Mouse (Mus musculus) left cerebral cortex, adult 8-10 months (tissue): Measurements from ENCODE around the gene Trpm3. TPM values are rescaled to one million over a fixed set of nuclear protein-coding genes. Genes with fewer than 3 reads are reported as not detected.
A peak's percentile ranks its signal among the peaks of the same experiment; 100 is the strongest.

Source experiments
- DNase-seq, 2 experiments: peaks; one replicate each; pipeline ENCODE4 v3.0.0; 2022; ENCODE audit warnings: low spot score in 2 of 2
- total RNA-seq, 4 experiments: library from RNA; stranded (reverse); gene quantifications; 2 replicates each; pipeline ENCODE4 v1.2.4; 2022

Gene Trpm3
- total RNA-seq, result 10 to 100 TPM; 37.1 to 49.8 (median 43.3) TPM

DNA sequence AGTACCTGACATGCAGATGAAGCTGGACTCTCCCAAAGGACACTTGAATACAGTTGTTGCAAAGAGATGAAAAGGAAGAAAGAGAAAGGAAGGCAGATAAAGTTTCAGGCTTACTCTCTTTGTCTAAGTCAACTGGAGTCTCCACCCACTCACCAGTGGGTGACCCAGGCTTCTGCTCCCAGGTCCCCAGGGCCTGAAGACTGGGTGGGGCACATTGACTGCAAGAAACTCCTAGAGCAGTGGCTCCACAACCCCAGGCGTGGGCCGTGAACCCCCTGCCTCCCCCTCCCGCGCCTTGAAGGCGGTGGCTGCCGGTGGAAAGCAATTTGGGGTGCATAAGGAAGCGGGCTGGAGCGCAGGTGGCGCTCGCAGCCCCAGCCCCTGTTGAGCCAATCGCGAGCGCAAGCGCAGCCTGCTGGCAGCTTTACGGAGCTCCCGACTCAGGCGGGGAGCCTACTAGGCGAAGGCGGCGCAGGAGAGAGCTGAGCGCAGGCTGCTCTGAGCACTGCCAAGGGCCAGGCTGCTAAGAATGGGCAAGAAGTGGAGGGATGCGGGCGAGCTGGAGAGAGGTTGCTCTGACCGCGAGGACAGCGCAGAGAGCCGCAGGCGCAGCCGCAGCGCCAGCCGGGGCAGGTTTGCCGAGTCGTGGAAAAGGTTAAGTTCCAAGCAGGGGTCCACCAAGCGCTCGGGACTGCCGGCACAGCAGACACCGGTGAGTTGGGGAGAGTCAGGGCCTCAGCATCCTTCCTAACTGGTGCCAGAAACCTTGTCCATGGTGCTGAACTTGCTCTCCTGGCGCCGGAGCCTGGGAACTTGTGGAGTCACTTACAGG lies at the start of gene Trpm3:
Gene Trpm3 (plus strand): TSS at position 457 of the 832 bp plus-strand sequence.
- DNase-seq, result peak; percentile 28 to 44

DNA sequence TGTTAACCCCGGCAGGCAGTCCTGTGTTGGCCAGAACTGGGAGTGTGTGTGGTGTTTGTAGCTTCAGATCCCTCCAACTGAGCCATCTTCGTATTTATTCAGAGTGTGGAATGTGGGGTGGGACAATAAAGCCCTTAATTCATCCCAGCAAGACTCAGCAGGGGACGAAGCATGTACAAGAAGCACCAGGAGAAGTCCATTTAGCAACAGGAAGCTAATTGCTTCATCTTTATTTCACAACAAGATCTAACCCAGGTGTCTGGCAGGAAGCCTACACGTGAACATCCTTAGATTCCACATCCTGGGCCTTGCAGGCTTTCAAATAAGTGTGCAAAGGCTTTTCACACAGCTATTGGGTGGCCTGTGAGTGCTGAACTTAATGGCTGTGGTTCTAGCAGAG lies 38.3 kb upstream of the Trpm3 start:
- no peak for DNase-seq

DNA sequence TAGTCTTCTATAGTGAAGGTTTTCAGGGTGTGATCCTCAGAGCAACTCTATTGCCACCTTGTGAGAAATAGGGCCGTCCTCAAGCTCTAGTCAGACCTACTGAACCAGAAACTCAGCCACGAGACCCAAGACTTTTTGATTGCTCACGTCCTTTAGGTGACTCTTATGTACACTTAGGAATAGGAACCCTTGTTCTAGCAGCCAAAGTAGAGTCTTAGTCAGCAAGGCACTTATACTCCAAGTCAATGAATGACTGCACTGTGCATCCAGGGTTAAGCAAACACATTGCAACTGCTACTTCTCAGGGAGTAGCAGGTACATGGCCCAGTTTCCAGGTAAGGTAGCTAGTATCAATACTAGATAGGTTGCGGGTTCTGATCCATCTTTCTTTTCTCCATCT lies 35.0 kb upstream of the Trpm3 start:
- DNase-seq, result no peak

DNA sequence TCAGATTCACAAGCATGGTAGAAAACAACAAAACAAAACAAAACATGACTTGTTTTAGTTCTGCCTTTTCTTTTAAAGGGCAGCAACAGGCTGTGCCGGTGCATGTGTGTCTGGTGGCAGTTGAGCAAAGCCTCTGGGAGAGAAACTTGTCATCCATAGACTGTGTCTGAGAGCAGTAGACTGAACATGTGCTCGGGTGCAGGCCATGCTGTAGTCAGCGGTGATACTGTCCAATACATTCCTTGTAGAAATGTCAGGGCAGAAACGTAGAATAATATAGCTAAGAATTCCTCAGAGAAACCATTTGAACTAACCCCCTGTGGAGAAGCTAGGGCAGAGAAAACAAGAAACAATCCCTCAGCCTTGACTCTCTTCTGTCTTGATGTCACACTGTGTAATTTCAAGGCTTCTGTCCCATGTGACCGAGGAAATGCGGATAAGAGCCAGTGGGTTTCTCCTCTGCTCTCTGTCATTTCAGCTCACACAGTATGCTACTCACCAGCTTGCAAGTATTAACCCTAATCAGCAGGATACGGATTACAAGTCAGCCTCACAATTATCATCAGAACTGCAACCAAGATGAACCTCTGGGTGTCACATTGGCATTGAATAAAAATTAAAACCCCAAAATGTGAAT lies 33.9 kb upstream of the Trpm3 start:
- no peak for DNase-seq

DNA sequence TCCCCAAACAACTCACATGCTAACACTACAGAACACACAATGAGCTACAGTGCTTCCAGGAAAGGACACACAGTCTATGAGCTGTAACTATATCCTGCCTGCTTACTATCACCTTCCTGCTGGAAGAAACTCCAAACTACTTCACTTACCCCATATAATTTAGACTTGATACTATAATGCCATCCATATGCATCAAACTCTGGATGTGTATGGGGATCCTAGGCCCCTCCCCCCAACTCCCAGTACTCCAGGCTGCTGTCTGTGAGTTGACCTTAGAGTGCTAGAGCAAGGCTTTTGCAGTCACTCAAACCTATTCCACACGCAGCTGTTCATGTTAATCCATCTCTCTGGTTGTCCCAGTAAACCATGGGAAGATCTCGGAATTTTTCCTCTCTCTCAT lies 33.2 kb upstream of the Trpm3 start:
- DNase-seq, result no peak

DNA sequence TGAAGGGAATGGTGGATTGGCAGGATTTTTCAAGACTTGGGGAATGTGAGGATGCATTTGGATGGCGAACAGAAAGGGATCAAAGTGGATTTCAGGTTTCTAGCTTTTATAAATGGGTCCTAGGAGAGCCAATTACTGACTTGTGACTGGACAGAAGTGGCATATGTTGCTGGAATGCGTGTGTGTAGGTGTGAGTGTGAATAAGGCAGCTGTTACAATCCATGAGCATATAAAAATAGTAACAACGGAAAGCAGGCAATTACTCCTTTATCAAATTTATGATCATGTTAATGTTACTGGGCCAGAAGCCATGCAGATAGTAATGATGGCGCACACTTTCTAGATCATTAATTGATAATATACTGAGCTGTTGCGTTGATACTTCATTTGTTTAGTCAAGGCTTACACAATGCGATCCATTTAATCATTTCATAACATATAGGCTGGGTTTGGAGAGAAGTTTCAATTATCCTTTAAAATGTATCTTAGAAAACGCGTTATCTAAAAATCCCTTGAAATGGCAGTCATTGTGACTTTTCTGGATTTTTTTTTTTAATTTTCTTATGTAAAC lies 29.9 kb upstream of the Trpm3 start:
- DNase-seq, result no peak

DNA sequence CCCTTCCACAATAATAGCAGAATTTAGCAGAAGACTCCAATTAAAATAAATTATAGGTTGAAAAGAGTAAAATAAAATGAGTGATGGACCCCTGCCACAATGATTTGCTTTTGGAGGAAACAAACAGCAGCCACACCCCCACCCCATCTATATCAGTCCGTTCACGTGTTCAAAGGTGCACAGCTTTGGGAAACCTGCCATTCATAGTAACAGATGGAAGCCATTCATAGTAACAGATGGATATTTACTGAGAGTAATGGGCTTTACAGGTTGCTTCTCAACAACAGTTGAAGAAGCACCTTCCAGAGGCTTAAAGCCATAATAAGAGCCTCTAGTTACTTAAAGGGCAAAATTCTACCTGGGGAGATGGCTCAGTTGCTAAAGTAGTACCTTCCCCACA lies 17.9 kb upstream of the Trpm3 start:
- DNase-seq, result no peak

DNA sequence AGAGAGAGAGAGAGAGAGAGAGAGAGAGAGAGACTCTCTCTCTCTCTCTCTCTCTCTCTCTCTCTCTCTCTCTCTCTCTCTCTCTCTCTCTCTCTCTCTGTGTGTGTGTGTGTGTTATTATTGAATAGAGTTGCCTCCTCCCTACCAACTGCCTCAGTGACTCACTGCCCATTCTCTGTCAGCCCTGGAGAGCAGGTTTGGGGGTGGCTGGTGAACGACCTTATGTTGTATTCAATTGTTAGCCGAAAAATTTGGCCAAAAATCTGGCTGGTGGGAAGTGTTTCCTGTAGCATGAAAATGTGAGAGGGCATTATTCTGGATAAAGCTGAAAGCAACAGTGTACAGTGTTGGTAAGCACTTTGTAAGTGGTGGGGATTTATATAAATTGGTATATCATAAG lies 17.2 kb upstream of the Trpm3 start:
- no peak for DNase-seq

DNA sequence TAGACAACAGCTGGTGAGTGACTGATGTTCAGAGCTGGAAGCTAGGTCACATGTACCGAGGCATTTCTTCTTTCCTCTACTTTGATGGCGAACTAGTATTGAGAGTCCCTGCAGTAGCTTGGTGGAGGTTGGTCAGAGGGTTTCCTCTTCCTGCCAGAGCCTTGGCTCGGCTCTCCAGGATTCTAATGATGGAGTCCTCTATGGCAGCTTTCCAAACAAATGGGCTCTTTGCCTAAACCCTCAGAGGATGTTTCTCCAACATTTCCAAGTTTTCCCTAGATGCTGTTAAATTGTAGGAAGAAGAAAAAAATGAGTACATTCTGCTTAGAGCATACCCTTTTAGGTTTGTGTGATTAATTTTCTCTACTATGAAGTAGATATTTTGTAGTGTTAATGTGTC lies 6.2 kb upstream of the Trpm3 start:
- DNase-seq, result no peak

DNA sequence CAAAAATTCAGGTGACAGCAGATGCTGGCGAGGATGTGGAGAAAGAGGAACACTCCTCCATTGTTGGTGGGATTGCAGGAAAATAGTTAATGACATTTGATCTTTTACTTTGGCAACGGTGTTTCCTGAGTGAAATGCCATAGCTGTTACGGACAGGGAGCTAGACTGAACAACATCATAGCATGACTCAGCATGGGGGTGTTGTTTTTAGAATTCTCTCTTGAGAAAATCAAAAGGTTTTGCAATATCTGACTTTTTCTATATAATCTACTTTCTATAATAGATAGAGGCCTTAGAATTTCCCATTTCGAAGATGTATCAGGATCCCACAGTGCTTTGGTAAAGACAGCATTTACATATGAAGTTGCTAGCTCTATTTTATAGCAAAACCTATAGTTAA lies 39.7 kb downstream of the Trpm3 start:
- no peak for DNase-seq

DNA sequence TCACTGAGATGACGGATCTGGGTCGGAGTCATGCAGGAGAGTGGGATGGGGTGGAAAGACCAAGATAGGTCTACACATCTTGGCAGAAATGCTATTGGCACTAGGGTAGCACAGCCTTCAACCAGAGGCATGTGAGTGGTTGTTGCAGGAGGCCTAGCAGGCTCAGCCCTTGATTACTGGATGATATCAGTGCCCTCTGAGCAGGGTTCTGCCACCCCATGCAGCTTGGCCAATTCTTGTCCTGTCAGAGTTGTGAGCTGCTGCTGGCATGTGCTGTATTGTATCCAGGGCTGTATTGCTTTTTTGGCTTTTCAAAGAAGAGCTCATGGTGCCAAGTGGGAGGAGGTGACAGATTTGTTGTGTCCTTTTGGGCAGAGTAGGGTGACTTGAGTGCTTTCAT lies 40.2 kb downstream of the Trpm3 start:
- no peak for DNase-seq

DNA sequence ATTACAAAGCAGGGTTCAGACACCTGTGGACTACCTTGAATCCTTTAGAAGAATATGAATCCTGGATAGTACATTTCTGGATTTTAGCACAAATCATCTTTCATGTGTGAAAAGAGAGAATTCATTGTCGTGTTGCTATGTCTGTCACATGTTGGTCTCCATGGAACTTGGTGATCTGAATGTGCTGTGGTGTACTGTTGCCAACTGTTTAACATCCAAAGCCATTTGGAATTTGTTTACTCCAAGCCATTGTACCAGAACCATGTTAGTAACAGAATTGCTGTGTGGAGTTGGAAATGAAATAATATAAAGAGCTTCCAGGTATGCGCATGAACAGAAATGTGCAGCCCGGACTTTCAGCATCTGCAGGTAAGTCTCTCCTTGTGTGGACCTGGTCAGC lies 41.3 kb downstream of the Trpm3 start:
- no peak for DNase-seq

DNA sequence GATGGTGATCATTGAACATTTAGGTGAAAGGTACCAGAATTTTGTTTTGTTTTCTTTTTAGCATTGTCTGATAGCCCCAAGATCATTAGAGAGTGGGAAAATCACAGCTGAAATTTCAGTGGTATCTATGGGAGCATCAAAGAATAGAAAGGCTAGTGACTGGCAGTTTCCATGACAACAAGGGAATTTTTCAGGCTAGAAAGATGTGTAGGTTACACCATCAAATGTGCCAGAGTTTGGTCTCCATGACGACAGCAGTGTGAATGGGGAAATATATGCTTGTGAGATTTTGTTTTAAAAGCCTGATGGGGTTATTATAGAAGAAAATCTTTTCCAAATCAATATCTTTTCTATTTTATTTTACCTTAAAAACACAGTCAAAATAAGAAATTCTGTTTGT lies 50.9 kb downstream of the Trpm3 start:
- peak in 1 of 2 experiments; percentile 30 for DNase-seq

DNA sequence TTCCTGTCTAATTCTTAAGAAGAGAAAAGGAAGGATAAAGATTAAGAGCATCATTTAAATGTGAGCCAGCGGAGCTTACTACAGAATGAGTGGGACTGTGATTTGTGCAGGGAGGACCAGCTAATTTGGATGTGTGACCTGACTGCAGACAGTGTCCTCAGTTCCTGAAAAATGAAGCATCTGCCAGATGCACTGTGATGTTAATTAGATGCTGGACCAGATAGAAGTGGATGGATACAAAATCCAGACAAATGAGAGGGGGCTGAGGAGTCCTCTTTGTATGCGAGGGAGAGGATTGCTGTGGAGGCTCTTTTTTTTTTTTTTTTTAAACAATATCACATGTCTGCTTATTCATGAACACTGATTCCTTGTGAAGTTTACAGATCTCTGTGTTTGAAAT lies 83.7 kb downstream of the Trpm3 start:
- no peak for DNase-seq

DNA sequence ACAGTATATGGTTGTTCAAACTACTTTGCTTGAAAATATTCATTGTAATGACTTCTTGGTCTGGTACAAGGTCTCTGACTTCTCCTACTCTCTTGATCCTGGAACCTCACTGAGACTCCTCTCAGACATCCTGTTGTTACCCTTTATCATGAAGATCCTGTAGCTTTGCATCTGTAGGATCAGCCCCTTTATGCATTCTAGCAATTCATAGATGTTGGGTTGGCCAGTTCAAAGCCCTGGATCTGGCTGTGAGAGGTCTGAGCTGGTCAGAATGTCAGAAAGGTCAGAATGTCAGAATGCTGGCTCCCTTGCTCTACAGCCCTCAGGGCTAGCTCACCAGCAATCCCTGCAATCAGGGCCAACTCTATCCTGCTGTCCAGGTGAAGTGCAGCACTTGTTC lies 95.3 kb downstream of the Trpm3 start:
- DNase-seq, result no peak

DNA sequence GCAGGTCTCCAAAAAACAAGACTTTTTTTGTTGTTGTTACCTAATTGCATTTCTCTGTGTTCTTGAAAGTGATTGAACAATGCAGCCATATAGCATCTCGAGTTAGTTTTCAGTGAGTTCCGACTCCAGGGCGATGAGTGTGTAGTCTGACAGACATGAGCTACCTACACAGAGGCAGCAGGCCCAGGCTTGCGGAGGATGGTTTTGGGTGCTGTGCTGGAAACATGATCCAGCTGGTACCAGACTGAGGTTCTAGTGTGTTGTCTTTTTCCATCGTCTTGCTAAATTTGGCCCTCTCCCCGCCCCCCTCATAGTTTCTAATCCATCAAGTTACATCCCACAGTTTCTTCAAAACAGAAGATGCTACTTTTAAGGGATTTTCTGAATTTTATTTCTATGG lies 110.2 kb downstream of the Trpm3 start:
- DNase-seq, result peak; percentile 4 to 81

DNA sequence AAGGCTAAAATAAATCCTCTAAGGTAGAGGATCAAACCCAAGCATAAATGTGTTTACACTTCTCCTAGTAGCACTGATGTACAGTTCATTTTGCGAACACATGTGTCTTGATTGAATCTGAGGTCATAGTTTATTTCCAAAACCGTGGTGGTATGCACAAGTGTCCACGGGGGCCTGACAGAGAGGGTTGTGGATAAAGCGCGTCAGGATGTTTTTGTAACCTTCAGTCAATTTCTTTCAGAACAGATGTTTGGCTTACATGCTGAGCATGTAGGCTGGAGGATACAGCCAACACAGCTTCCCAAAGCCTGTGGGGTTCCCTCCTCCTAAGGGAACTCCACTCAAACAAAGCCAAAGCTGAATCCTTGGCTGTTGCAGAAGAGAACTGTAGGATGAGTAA lies 134.1 kb downstream of the Trpm3 start:
- DNase-seq, result no peak

DNA sequence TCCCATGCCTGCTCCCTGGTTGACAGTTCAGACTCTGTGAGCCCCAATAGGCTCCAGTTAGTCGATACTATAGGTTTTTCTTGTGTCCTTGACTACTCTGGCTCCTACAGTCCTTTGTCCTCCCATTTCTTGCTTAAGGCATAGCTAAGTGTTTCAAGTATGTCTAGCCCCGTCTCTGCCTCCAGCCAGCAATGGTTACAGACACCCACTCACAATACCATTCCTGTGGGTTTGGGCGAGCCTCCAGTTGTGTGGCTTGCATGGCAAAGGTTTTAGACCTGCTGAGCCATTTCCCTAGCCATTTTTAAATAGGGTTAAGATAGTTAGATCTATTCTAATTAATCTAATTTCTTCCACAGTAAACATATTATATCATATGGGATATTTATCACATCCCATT lies 145.8 kb downstream of the Trpm3 start:
- DNase-seq, result no peak

DNA sequence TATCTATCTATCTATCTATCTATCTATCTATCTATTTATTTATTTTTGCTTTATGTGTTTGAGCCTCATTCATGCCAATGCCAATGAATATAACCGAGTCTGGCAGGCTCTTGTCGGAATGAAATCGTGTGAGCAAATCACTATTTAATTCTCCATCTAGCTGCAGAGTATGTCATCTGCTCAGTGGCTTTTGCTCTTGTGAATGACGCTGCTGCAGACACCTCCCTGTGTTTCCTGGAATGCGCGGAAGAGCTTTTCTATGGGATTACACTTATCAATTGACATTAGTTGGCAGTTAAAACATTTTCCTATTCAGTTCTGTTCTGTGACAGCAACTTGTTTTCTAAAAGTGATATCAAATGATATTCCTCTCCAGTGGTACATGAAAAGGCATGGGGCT lies 153.8 kb downstream of the Trpm3 start:
- no peak for DNase-seq

DNA sequence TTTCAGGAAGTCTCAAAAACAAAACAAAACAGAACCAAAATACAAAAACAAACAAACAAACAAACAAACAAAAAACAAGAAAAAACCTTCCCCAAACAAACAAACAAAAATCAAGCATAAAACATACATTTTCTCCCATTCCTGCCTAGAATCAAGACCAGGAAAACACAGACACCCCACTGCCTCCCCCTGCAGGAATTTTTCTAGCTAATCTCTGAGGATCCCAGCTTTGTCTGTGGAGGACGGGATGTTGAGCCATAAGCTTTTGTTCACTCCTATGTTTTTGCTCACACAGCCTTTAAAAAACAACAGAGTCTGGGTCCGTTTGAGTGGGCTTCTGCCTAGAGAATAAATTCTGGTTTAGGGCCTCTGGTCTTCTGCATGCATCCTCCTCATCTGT lies 162.1 kb downstream of the Trpm3 start:
- no peak for DNase-seq

DNA sequence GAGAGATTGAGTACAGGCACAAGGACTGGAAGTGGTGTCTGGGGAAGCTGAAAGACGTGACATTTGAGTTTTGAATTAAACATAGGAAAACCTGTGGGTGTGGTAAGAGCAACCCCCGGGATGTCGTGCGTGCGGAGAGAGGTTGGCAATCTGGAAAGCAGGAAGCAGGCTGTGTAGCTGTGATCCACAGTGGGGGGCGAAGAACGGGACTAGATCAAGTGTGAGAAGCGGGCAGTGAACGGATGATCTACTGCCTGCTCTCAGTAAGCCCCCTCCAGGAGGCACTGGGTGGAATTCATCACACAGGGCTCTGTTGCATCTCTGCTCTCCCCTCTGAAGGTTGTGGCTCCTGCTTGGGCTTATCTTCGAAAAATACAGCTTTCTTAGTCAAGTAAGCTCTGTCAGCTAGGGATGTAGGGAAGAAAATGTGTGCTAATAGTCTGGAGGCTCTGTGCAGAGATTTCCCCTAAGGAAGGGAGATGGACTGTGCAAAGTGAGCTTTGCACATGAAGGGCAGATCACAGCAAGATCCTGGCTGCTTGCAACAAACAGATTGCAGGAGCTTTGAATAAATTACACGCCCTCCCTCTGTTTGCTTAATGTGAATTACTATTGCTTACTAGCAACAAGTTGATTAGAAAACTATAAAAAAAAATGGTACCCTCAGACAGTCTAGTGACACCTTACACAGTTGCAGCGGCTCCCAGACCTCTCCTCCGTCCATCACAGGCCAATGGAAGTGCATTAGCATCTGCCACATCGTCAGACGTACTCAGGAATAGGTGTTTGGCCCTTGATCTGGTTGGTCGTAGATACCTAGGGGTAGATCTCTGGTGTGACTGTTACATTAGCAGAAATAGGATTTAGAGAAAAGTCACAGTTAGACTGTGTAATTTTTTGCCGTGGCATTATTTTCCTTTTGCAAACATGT lies 164.4 kb downstream of the Trpm3 start:
- peak in 1 of 2 experiments; percentile 12 for DNase-seq
